Mouse (Mus musculus): ENCODE measurements around the gene Gfpt1.

DNA sequence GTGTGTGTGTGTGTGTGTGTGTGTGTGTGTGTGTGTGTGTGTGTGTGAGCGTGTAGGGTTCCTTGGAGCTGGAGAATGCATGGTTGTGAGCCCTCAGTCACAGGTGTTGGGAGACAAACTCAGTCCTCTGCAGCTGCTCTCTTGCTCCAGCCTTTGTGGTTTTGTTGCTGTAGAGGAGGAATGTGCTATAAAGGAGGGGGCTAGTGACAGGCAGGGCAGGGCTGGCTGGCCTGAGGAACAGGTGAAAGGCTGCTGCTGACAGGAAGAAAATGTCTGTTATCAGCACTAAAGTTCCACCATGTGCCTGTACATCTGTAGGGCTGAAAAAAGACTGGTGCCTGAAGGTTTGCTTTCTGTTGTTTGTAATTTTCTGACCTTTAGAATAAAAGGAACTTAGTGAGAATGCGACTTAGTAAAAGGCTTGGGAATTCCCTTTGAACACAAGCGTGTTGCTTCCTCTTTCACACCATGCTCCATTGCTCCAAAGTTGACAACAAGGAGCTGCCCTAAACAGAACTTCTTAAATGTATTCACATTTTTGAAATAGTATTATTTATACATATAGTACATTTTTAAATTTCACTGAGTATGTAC lies 32.5 kb downstream of the Gfpt1 start:
- TF ChIP-seq CTCF (IDR thresholded peaks at IDR 0.05; ENCODE audit: low read depth, low read length) (no peak), POLR2A (IDR thresholded peaks at IDR 0.05; ENCODE audit: insufficient read depth, low read length) (no peak), EP300 (IDR thresholded peaks at IDR 0.05; ENCODE audit: insufficient read depth, low read depth, low read length) (no peak)
